Mouse (Mus musculus) kidney, embryonic 15.5 days (tissue): Measurements from ENCODE around the gene Dao. TPM values are rescaled to one million over a fixed set of nuclear protein-coding genes. Genes with fewer than 3 reads are reported as not detected.

ENCODE experiments used
- ATAC-seq: fragments of 200-750 bp; cut with Nextera tagmentation; replicated peaks from 2 replicates; pipeline ENCODE4 v1.8.0; 2017; ENCODE audit warnings: moderate TSS enrichment; ENCODE audit not compliant: low FRiP score
- H3K27ac ChIP-seq: fragments of 300-500 bp; sonication (generic); 2 replicates; pipeline ENCODE4 v1.5.1; 2015; ENCODE audit warnings: mild to moderate bottlenecking, inconsistent platforms
- H3K27me3 ChIP-seq: fragments of 300-500 bp; sonication (generic); 2 replicates; pipeline ENCODE4 v1.6.1; 2015; ENCODE audit warnings: inconsistent platforms
- H3K36me3 ChIP-seq: fragments of 300-500 bp; sonication (generic); 2 replicates; pipeline ENCODE4 v1.6.1; 2015; ENCODE audit warnings: inconsistent platforms
- H3K4me1 ChIP-seq: fragments of 300-500 bp; sonication (generic); 2 replicates; pipeline ENCODE4 v1.6.1; 2015; ENCODE audit warnings: inconsistent platforms
- H3K4me2 ChIP-seq: fragments of 300-500 bp; sonication (generic); 2 replicates; pipeline ENCODE4 v1.6.1; 2015; ENCODE audit warnings: moderate library complexity, mild to moderate bottlenecking, inconsistent platforms
- H3K4me3 ChIP-seq: fragments of 300-500 bp; sonication (generic); replicated peaks from 2 replicates; pipeline ENCODE4 v1.5.1; 2015; ENCODE audit warnings: mild to moderate bottlenecking, inconsistent platforms
- H3K9ac ChIP-seq: fragments of 300-500 bp; sonication (generic); 2 replicates; pipeline ENCODE4 v1.6.1; 2015; ENCODE audit warnings: mild to moderate bottlenecking, inconsistent platforms
- H3K9me3 ChIP-seq: fragments of 300-500 bp; sonication (generic); replicated peaks from 2 replicates; pipeline ENCODE4 v1.6.1; 2016; ENCODE audit warnings: inconsistent platforms
- WGBS: fragments of 180-500 bp; shearing (Covaris S2); methylation state at CpG from one replicate; pipeline ENCODE4 v1.1.7; 2015; ENCODE audit warnings: mixed read lengths; 5-methylcytosine and 5-hydroxymethylcytosine counted together
- polyA plus RNA-seq: library from polyadenylated mRNA; unstranded; fragments of >200 nt; fragmentation: Nextera tagmentation; extraction: Ambion mirVana; gene quantifications from 2 replicates; pipeline ENCODE4 v1.2.1, GENCODE M21; 2015

Gene Dao
- polyA plus RNA-seq, 1 experiment from 2014 or later = 14.2 TPM

- WGBS = 68% methylated on average over 9 of the region's 9 CpGs
- Histone ChIP-seq H3K27ac (no peak overlapping the region), H3K9me3 (no peaks in the 10 kb centered on the region), H3K4me1 (peaks cover 4% of the 10 kb centered on the region; the same call in 1 of the 2 replicates), H3K4me2 (no peak overlapping the region), H3K27me3 (no peaks in the 10 kb centered on the region), H3K4me3 (no peak overlapping the region), H3K36me3 (no peaks in the 10 kb centered on the region), H3K9ac (no peak overlapping the region)
- no peak for ATAC-seq
Observed at GRCm38 (mm10) chr5:114057129-114057731, 53.7 kb downstream of the Dao start.

DNA sequence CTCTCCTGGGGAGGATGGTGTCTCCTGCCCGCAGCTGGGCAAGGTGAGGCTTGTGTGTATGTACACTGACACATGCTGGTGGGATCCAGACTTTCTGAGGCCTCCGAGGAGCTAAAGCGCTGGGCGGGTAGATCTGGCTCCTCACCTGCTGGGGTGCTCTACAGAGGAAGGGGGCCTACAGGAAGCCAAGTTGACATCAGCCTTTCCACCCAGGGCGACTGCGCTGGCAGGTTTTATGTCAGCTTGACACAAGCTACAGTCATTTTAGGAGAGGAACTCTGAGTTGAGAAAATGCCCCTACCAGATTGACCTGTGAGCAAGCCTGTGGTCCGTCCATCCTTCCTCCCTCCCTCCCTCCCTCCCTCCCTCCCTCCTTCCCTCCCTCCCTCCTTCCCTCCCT lies 58.2 kb downstream of the Dao start:
- Histone ChIP-seq H3K27me3 (no peaks in the 10 kb centered on the region), H3K9ac (no peak overlapping the region), H3K4me2 (no peak overlapping the region), H3K36me3 (no peaks in the 10 kb centered on the region), H3K4me1 (no peaks in the 10 kb centered on the region), H3K4me3 (no peak overlapping the region), H3K27ac (no peak overlapping the region), H3K9me3 (no peaks in the 10 kb centered on the region)
- ATAC-seq = no peak
- WGBS = 38% methylated on average over 7 of the region's 7 CpGs

DNA sequence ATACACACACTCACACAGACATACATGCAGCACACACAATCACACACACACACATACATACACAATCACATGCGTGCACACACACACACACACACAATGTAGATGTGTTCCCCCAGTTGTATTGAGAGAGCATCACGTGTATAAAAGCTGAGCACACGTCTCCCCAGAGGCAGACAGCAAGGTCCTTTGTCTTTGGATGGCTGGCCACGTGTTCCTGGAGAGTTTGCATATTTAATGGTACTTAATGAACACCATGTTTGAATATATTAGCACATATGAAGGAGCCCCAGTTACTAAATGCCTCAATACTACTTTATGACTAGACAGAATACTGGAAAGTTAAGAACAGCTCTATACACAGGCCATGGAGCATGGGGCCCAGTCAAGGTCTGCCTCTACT lies 60.5 kb downstream of the Dao start:
- no peak for ATAC-seq
- Histone ChIP-seq H3K36me3 (no peaks in the 10 kb centered on the region), H3K4me3 (no peak overlapping the region), H3K27me3 (no peaks in the 10 kb centered on the region), H3K9ac (no peak overlapping the region), H3K4me1 (no peaks in the 10 kb centered on the region), H3K27ac (no peak overlapping the region), H3K9me3 (no peaks in the 10 kb centered on the region), H3K4me2 (no peak overlapping the region)
- 79% methylated on average over 4 of the region's 4 CpGs for WGBS

DNA sequence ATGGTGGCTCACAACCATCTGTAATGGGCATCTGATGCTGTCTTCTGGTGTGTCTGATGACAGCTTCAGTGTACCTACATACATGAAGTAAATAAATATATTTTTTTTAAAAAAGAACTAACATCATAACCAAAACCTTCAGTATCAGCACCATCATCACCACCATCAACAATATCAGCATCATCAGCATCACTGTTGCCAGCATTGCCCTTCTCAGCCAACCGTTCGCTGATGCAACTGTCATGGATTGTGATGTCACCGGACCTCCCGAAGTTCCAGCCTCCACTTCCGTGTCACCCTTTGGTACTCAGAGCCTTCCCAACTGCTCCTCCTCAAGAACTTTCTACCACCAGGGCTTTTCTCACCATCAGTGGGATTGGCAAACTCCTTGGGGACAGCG lies 61.7 kb downstream of the Dao start, which contains the start of gene Usp30:
Usp30 (plus strand) TSS at position 301 of the 400 bp plus-strand sequence.
- H3K27me3 ChIP-seq = no peaks in the 10 kb centered on the region
- WGBS = 90% methylated on average over 6 of the region's 6 CpGs
- no peak for ATAC-seq
- H3K9ac ChIP-seq = no peak within 1 kb of the TSS
- no peak within 1 kb of the TSS for H3K4me2 ChIP-seq
- no peak within 1 kb of the TSS for H3K27ac ChIP-seq
- no peaks in the 10 kb centered on the region for H3K4me1 ChIP-seq
- no peaks in the 10 kb centered on the region for H3K36me3 ChIP-seq
- H3K4me3 ChIP-seq = no peak within 1 kb of the TSS
- no peaks in the 10 kb centered on the region for H3K9me3 ChIP-seq

GRCm38 (mm10) chr5:114066601-114067000 lies 63.1 kb downstream of the Dao start:
- 40% methylated on average over 6 of the region's 6 CpGs for WGBS
- Histone ChIP-seq H3K4me3 (no peak overlapping the region), H3K9me3 (no peaks in the 10 kb centered on the region), H3K36me3 (no peaks in the 10 kb centered on the region), H3K27ac (no peak overlapping the region), H3K9ac (no peak overlapping the region), H3K4me1 (no peaks in the 10 kb centered on the region), H3K4me2 (no peak overlapping the region), H3K27me3 (no peaks in the 10 kb centered on the region)
- no peak for ATAC-seq

GRCm38 (mm10) chr5:114067543-114067942 lies 64.0 kb downstream of the Dao start:
- no peak overlapping the region for H3K4me3 ChIP-seq
- H3K4me1 ChIP-seq = no peaks in the 10 kb centered on the region
- no peak overlapping the region for H3K9ac ChIP-seq
- no peak overlapping the region for H3K4me2 ChIP-seq
- WGBS = 83% methylated on average over 9 of the region's 9 CpGs
- H3K27me3 ChIP-seq = no peaks in the 10 kb centered on the region
- H3K36me3 ChIP-seq = no peaks in the 10 kb centered on the region
- H3K27ac ChIP-seq = no peak overlapping the region
- no peaks in the 10 kb centered on the region for H3K9me3 ChIP-seq
- ATAC-seq = no peak

GRCm38 (mm10) chr5:114067982-114068381 lies 64.5 kb downstream of the Dao start:
- Histone ChIP-seq H3K9me3 (no peaks in the 10 kb centered on the region), H3K36me3 (no peaks in the 10 kb centered on the region), H3K9ac (no peak overlapping the region), H3K4me3 (no peak overlapping the region), H3K27me3 (no peaks in the 10 kb centered on the region), H3K4me1 (no peaks in the 10 kb centered on the region), H3K27ac (no peak overlapping the region), H3K4me2 (no peak overlapping the region)
- 76% methylated on average over 9 of the region's 9 CpGs for WGBS
- ATAC-seq = no peak

- H3K36me3 ChIP-seq = no peaks in the 10 kb centered on the region
- H3K27ac ChIP-seq = no peak overlapping the region
- no peaks in the 10 kb centered on the region for H3K9me3 ChIP-seq
- H3K4me3 ChIP-seq = no peak overlapping the region
- H3K4me1 ChIP-seq = no peaks in the 10 kb centered on the region
- WGBS = 93% methylated on average over 4 of the region's 4 CpGs
- H3K4me2 ChIP-seq = no peak overlapping the region
- H3K9ac ChIP-seq = no peak overlapping the region
- ATAC-seq = no peak
- no peaks in the 10 kb centered on the region for H3K27me3 ChIP-seq
Observed at GRCm38 (mm10) chr5:114070858-114071257, 67.4 kb downstream of the Dao start.

DNA sequence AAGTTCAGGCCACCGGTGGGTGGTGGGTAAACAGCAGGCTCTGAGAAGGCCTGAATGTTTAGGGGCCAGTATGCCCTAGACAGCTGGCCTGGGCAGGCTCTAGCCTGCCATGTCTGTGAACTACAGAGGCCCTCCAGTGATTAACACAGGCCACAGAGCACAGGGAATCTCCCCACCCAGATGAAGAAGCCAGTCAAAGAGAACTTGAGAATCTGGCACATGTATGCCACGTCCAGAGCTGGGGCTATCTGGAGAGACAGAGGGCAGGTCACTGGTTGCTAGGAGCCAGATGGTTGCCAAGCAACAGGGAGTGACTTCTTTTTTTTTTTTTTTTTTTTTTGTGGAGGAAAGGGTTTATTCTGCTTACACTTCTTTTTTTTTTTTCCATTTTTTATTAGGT lies 68.8 kb downstream of the Dao start:
- Histone ChIP-seq H3K4me2 (no peak overlapping the region), H3K9me3 (no peaks in the 10 kb centered on the region)

More for the DNA sequence above, 68.8 kb downstream of the Dao start:
- H3K4me3 ChIP-seq = no peak overlapping the region
- no peaks in the 10 kb centered on the region for H3K27me3 ChIP-seq
- H3K27ac ChIP-seq = no peak overlapping the region
- no peaks in the 10 kb centered on the region for H3K36me3 ChIP-seq
- no peaks in the 10 kb centered on the region for H3K4me1 ChIP-seq
- no peak overlapping the region for H3K9ac ChIP-seq
- WGBS = 43% methylated on average over 2 of the region's 2 CpGs
- no peak for ATAC-seq

Other genes starting within 250 kb of the Dao start
- 57.6 and 59.2 TPM in 2 replicates for gene Sart3, start 231.2 kb upstream of the Dao start, polyA plus RNA-seq
- gene Iscu, start 231.0 kb upstream of the Dao start, polyA plus RNA-seq = 104 and 112 TPM in 2 replicates
- gene Tmem119, start 203.2 kb upstream of the Dao start, polyA plus RNA-seq = 50.4 and 52.1 TPM in 2 replicates
- 1.5 and 2.2 TPM in 2 replicates for gene Selplg, start 171.1 kb upstream of the Dao start, polyA plus RNA-seq
- gene Coro1c, start 94.9 kb upstream of the Dao start, polyA plus RNA-seq = 105 and 119 TPM in 2 replicates
- gene Ssh1, start 9.8 kb upstream of the Dao start, polyA plus RNA-seq = 14.7 and 18.3 TPM in 2 replicates
- gene Usp30, start 61.8 kb downstream of the Dao start, polyA plus RNA-seq = 12.2 and 14.3 TPM in 2 replicates
- gene Svop, start 87.9 kb downstream of the Dao start, polyA plus RNA-seq = 0.46 and 0.91 TPM in 2 replicates
- 10.7 and 11.8 TPM in 2 replicates for gene Alkbh2, start 124.5 kb downstream of the Dao start, polyA plus RNA-seq
- gene Ung, start 126.7 kb downstream of the Dao start, polyA plus RNA-seq = 61.4 and 63.5 TPM in 2 replicates
- 4.1 and 4.8 TPM in 2 replicates for gene Acacb, start 142.8 kb downstream of the Dao start, polyA plus RNA-seq